ENCODE assay signal across 17 mouse cellular contexts in the genomic region with DNA sequence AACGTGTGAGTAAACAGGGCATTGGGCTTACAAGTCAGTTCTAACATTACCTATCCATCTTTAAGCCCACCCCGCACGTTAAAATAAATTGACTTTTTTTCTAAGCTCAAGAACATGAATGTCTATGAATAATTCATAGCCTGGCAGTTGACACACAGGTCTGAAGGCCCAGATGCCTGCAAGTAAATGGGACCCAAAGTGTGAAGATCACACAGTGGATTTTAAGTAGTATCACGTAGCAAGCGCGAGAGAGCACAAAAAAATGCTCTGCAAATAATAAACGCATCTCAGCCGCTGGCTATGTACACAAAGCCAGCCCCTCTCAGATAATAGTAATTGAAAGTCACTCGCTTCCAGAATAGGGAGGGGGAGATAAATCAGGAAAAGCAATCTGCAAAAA.
"Had no signal": no experiment of that assay in that cellular context is flagged by ENCODE, and none has a peak within 500 bp of the region (broad histone marks: within the 10 kb centered on the region; RNA-seq: fewer than 3 reads in every experiment).

No protein-coding gene starts in this region.

- H3K9me3 ChIP-seq: kidney, embryonic 15.5 days; liver, embryonic 13.5 days; neural tube, embryonic 13.5 days; stomach, embryonic 15.5 days had no signal

- H3K27me3 ChIP-seq: liver, embryonic 13.5 days; neural tube, embryonic 13.5 days; stomach, embryonic 15.5 days had no signal

- H3K9ac ChIP-seq: kidney, embryonic 15.5 days; liver, embryonic 13.5 days; neural tube, embryonic 13.5 days; stomach, embryonic 15.5 days had no signal

- H3K4me3 ChIP-seq: kidney, embryonic 15.5 days; left cerebral cortex, adult 2 months; liver, embryonic 13.5 days; myocyte; neural tube, embryonic 13.5 days; stomach, embryonic 15.5 days had no signal

- DNase-seq: kidney, adult 8-10 months; kidney, postnatal 10 days; kidney, postnatal 36 days; layer of hippocampus, postnatal 36 days; liver, embryonic 13.5 days; lung, adult 2 months; lung, postnatal 14 days; lung, postnatal 4 days; retina, postnatal 1 day; right cerebral cortex, postnatal 25 days; spleen, adult 18-20 months; thymus, postnatal 25 days had no signal

- H3K27ac ChIP-seq: kidney, embryonic 15.5 days; left cerebral cortex, adult 2 months; liver, embryonic 13.5 days; neural tube, embryonic 13.5 days; stomach, embryonic 15.5 days had no signal

- H3K36me3 ChIP-seq: kidney, embryonic 15.5 days; liver, embryonic 13.5 days; neural tube, embryonic 13.5 days; stomach, embryonic 15.5 days had no signal

- H3K4me1 ChIP-seq: liver, embryonic 13.5 days; stomach, embryonic 15.5 days had no signal

- H3K4me2 ChIP-seq: kidney, embryonic 15.5 days; liver, embryonic 13.5 days; neural tube, embryonic 13.5 days; stomach, embryonic 15.5 days had no signal
